Mouse (Mus musculus) layer of hippocampus, adult 8-10 months (tissue): ENCODE results near the gene Mtf1. TPM values are rescaled to one million over a fixed set of nuclear protein-coding genes. Genes with fewer than 3 reads are reported as not detected.

ENCODE experiments used
- DNase-seq, 2 experiments: peaks; one replicate each; pipeline ENCODE4 v3.0.0; 2022; ENCODE audit warnings: low spot score in 2 of 2
- total RNA-seq, 4 experiments: library from RNA; stranded (reverse); gene quantifications; 2 replicates each; pipeline ENCODE4 v1.2.4; 2022

Gene Mtf1
- 10 to 100 TPM; 27.0 to 32.3 (median 27.9) TPM for total RNA-seq

GRCm38 (mm10) chr4:124801552-124802308 is at the start of gene Mtf1:
TSS of gene Mtf1 (plus strand) at chr4:124802104.
- peak; percentile 78 to 89 for DNase-seq

DNA sequence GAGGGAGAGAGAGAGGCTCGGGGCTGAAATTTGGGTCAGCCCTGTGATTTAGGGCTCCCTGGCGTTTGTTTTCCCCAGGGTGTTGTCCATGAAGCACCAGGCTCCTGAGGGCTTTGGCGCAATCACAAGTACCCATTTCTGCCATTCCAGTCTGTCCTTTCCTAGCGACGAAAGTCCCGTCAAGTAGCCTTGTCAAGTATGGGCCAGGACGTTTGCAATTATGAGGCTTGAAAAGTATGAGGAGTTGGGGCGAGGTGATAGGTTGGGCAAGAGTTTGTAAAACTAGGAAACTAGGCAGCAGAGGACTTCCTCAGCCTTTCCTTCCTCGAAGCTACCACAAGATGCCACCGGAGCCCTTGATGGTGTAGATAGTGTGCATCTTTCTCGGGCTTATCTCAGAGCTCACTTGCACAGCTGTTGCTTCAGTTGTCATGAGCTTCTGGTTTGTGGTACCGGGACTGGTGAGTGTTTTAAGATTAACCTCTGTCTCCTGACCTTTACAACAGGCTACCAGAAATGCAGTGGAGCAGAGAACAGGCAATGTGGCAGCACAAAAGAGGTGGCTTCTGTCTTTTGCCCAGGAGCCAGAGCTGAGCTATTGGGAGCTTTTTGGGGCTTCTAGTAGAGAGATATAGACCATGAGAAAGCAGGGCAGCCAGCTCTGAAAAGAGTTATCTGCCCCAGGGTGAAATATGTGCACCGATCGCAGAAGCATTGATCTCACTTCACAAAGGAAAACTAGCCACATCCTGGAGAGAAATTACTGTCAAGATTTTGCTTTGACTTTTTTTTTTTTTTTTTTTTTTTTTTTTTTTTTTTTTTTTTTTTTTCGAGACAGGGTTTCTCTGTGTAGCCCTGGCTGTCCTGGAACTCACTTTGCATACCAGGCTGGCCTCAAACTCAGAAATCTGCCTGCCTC is 49.4 kb upstream of the Mtf1 start:
- no peak for DNase-seq

DNA sequence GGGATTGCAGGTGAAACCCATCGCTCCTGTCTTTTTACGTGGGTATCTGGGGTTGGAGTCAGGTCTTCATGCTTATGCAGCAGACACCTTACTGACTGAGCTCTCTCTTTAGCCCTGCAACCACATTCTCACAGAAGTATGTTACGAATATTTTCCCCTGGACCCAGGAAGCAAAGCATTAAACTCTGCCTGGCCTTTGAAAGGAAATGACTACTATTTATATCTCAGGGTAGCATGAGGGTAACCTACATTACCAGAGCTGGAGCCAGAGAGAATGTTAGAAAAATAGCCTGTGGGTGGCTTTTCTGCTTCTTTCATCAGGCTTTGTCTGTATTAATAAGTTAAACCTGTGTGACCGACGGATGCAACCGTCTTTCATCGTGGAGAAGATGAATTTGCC is 46.4 kb upstream of the Mtf1 start:
- no peak for DNase-seq

DNA sequence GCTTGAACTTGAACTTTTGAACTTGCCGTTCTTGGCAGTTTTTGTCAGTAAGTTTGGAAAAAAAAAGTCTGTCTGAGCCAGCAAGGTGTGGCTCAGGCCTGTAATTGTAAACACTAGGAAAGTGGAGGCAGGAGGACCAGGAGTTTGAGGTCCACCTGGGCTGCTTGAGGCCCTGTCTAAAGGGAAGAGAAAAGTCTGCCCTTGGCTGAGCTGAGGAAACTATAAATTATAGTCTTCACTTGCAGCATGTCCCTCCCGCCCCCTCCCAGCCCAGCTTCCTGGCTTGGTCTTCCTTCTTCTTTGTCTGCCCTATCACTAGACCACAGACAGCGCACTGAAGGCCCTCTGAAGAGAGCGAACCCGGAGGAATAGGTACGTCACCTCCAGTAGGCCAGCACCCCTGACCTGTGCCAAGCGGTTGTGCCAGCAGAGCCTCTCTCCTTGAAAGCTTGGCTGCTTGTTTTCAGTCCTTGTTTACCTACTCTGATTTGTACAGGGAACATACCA is 42.5 kb upstream of the Mtf1 start:
- DNase-seq: no peak

GRCm38 (mm10) chr4:124761201-124761600 is 40.7 kb upstream of the Mtf1 start:
- no peak for DNase-seq

DNA sequence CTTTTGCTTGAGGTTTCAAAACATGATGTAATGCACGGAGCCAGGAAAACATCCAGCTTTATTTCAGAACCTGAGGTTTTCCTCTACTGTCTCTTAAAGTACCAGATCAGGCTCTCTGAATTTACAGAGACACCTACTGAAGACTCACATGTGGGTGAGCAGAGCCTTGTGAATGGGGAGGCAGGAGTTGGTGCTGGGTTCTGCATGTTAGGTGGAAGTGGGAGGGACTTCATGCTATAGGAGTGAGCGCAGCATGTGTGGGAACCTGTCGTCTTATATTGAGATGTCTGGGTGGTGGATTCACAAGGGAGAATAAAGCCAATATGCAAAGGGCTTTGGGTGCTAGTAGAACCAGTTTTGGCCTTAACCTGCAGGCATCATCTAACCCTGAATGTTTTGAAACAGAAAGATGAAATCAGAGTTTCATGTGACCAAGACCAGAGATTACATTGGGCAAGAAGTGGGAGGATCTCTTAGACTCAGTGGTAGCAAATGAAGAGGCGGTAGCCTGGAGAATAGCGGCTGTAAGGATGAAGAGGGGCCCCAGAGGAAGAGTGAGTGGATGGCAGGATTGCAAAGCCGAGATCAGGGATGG is 38.9 kb upstream of the Mtf1 start:
- no peak for DNase-seq

GRCm38 (mm10) chr4:124765802-124766565 is 35.9 kb upstream of the Mtf1 start:
- DNase-seq: peak in 1 of 2 experiments; percentile 38

GRCm38 (mm10) chr4:124766566-124766940 is 35.4 kb upstream of the Mtf1 start:
- no peak for DNase-seq

DNA sequence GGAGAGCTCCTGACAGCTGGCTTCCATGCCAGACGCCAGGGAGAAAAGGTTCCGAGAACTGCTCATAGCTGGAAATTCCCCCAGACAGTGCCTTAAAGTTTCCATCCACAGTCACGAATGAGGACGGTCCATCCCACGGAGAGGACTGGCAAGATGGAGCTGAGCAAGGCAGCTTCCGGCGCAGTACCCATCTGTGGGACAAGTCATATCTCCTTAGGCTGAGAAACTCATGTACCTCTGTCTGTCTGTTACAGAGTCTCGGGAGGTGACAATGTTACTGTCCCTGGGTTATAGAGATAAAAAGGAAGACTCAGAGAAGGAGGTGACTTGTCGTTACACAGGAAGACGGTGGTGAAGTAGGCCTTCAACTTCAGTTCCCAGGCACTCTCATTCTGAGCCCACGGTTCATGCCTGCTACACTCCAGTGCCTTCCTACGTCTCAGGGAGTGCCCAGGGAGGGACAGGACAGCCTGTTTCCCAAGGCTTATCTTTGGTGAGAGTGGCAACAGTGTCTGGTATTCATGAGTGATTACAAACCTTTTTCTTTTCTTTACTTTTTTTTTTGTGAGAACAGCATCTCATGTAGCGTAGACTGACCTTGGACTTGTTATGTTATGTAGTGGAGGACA is 32.8 kb upstream of the Mtf1 start:
- peak in 1 of 2 experiments; percentile 27 for DNase-seq

DNA sequence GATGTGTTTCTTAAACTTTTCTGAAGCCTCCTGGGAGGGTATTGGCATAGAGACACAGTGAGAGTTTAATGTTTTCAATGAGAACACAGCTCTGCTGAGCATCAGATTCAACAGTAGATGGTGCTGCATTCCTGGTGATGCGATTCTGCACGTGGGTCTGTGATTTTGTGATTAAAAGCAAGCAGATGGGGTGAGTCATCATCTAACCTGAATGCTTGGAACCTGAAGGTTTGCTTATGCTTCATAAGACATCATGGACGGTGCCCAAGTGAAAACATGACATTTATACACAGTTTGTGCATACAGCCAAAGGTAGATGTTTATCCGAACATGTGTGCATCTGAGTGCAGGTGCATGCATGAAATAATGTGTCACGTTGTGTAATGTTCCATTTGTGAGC is 31.3 kb upstream of the Mtf1 start:
- DNase-seq: peak; percentile 33 to 34

- DNase-seq: no peak
Measured at GRCm38 (mm10) chr4:124772125-124772524, 29.8 kb upstream of the Mtf1 start.

GRCm38 (mm10) chr4:124773449-124773848 is 28.5 kb upstream of the Mtf1 start:
- DNase-seq: no peak

DNA sequence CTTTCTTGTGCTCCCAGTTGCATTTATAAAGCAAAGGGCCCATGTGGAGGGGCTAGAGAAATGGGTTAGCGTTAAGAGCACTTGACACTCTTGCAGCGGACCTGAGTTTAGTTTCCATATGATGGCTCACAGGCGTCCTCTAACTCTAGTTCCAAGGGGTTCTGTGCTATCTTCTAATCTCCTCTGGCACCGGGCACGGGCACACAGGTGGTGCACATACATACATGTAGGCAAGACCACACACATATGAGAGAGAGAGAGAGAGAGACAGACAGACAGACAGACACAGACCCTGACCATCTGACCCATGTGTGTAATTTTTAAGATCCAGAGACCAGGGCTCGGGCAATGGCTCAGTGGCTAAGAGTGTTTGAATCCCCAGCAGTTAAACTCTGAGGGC is 27.9 kb upstream of the Mtf1 start:
- no peak for DNase-seq

DNA sequence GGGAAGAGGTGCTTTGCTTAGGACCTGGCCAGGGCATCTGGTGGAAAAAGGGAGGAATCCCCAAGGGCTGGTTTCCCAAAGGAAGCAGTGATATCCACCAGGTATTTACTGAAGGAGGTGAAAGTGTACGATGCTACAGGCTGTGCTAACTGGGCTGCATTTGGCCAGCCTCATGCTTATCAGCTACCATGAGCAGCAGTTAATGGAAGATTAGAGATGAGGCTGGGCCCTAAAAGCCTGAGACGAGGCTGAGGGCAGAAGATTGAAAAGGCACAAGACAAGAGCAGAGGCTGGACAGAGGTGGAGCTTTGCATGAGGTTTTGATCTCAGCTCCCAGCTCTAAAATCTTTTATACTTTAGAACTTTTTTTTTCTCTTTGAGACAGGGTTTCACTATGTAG is 27.5 kb upstream of the Mtf1 start:
- DNase-seq: no peak

DNA sequence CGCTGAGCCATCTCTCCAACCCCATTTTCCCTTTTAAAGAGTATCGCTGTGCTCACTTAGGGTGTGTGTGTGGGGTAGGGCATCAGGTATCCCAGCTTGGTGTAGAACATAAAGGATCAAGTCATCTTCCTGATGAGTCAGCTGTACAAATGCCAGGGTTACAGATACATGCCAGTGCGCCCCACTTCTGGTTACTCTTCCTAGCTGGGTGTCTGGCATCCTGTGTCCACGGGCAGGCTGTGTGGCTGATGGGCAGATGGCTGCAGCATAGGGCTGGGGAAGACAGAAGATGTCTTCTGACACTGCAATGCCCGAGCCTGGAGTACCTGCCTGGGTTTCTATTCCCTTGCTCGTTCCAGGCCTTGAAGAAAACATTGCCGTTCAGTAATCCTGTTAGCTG is 20.5 kb upstream of the Mtf1 start:
- DNase-seq: no peak

- no peak for DNase-seq
Measured at GRCm38 (mm10) chr4:124782395-124782794, 19.5 kb upstream of the Mtf1 start.

DNA sequence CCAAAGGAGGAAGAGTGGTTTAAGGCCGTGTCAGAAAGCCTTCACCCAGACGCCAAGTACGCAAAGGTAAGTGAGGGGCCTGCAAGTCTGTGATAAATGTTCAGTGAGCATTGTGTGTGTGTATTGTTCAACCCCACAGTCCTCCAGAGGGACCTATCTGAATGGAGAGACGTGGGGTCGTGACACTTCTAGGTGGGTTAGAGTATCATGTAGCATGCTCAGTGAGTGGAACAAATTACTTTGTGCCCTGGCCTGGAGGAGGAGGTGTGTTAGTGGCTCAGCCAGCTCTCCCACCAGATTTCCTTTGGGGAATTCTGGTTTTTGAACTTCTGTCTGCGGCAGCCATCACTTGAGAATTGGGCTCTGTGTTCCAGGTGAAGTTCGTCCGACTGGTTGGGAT is 18.0 kb upstream of the Mtf1 start:
- DNase-seq: no peak

GRCm38 (mm10) chr4:124790013-124790412 is 11.9 kb upstream of the Mtf1 start:
- no peak for DNase-seq

DNA sequence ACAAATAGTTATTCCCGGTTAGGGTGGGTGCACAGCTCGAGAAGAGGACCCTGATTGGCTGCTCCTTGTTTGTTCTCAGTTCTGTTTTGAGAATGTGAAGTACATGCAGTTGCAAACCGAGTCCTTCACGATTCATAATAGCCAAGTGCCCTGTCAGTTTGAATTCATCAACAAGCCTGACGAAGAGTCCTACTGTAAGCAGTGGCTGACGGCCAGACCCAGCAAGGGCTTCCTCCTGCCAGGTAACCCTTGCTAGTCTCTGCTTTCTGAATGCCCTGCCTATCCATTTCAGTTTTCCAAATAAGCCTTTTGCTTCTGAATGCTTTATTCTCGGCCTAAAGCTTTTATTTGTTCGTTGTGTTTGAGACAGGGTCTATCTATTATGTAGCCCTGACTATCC is 9.8 kb upstream of the Mtf1 start:
- DNase-seq: no peak

DNA sequence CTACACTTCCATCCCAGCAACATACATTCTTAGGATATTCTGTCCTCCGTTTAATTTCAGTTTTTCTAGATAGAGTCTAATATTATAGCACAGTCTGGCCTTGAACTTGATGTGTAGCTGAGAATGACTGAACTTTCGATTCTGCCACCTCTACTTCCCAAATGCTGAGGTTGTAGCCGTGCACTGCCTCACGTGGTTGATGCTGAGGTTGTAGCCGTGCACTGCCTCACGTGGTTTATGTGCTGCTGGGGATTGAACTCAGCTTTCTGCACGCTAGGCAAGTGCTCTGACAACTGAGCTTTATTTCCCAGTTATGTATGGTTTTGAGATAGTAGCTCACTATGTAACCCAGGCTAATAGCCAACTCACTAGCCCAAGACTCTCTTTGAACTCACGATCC is 5.8 kb upstream of the Mtf1 start:
- no peak for DNase-seq

GRCm38 (mm10) chr4:124796913-124797312 is 5.0 kb upstream of the Mtf1 start:
- DNase-seq: no peak
